Mouse (Mus musculus): ENCODE data around the gene Ticam1. TPM values are rescaled to one million over a fixed set of nuclear protein-coding genes. Genes with fewer than 3 reads are reported as not detected.
A peak's percentile ranks its signal among the peaks of the same experiment; 100 is the strongest.

The Ticam1 gene
- total RNA-seq, 1 experiment = 2.8 TPM

DNA sequence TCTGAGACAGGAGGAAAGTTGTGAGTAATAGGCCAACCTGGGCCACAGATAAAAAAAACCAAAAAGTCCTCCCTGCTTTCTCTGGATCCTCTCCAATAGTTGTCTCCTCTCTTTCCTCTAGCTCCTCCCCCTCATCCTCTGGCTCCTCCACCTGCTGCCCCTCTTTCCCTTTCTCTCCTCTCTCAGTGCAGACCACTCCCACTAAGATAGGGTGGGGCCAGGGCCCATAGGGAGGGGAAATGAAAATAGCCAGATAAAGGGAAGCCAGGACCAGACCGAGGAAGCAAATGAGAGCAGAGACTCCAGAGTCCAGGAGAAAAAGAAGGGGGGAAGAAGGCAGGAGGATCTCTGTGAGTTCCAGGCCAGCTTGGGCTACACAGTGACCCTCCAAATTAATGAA, 51.7 kb downstream of the Ticam1 start:
- no peaks in the 10 kb centered on the region for H3K36me3 ChIP-seq (ENCODE audit: control insufficient read depth, insufficient read depth, low read length, poor library complexity, severe bottlenecking)
- no peak overlapping the region for H3K9ac ChIP-seq (ENCODE audit: insufficient read depth, low read depth, low read length, poor library complexity, severe bottlenecking)
- peaks cover 0 to 5% of the 10 kb centered on the region in 2 experiments; a peak in 1 of 4 replicates for H3K4me1 ChIP-seq (ENCODE audit: control insufficient read depth in 2 of 2, insufficient read depth in 2 of 2, low read length in 2 of 2, poor library complexity in 1 of 2)
- no peak for TF ChIP-seq HCFC1 (IDR thresholded peaks at IDR 0.05; ENCODE audit: borderline replicate concordance, insufficient read depth, low read length)
- no peak for TF ChIP-seq MAFK (IDR thresholded peaks at IDR 0.05; ENCODE audit: insufficient read depth, low read depth, low read length)
- TF ChIP-seq ZC3H11A (IDR thresholded peaks at IDR 0.05; ENCODE audit: borderline replicate concordance, low read depth, low read length) = no peak
- peak; percentile 47; the same call in 1 of the 2 replicates for TF ChIP-seq ZNF384 (IDR thresholded peaks at IDR 0.05; ENCODE audit: low read depth, low read length)
- no peak for TF ChIP-seq CHD2 (IDR thresholded peaks at IDR 0.05; ENCODE audit: low read depth, low read length)
- in situ Hi-C loops (cut with MboI; ENCODE audit: low sequenced_read_pairs in 2 of 2, unreplicated experiment in 2 of 2) = no loop called here
- peak overlapping the region; percentile 34; the same call in 1 of the 2 replicates for H3K27ac ChIP-seq (ENCODE audit: insufficient read depth, low read depth, low read length, poor library complexity, severe bottlenecking)
- DNase-seq (ENCODE audit: low read depth, low spot score) = peak; percentile 82
- peak overlapping the region in 1 of 2 experiments; percentile 31; a peak in 2 of 4 replicates for H3K4me3 ChIP-seq (ENCODE audit: insufficient read depth in 1 of 2, low read depth in 1 of 2, low read length in 2 of 2, poor library complexity in 1 of 2, severe bottlenecking in 1 of 2)
- H3K9me3 ChIP-seq (ENCODE audit: control insufficient read depth, insufficient read depth, low read depth, low read length) = no peaks in the 10 kb centered on the region

DNA sequence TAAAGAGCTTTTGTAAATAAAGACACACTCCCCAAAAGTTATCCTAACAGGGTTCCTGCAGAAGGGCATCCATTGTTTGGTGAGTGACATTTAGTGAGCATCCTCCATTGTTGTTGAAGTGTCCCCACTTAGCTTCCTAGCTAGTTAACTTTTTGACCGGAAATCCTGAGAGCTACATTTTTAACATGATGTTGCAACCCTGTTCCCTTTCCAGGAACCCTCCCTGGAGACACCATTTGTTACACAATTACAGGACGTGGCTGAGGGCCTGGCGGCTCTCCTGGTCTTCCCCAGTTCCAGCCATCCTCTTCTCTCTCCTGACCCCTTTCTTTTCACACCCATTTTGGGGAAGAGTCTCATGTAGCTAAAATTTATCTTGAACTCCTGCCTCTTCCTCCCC, 56.8 kb downstream of the Ticam1 start:
- Histone ChIP-seq H3K4me1 (ENCODE audit: control insufficient read depth in 2 of 2, insufficient read depth in 2 of 2, low read length in 2 of 2, poor library complexity in 1 of 2) (peaks cover 0 to 10% of the 10 kb centered on the region in 2 experiments; a peak in 1 of 4 replicates), H3K4me3 (ENCODE audit: insufficient read depth in 1 of 2, low read depth in 1 of 2, low read length in 2 of 2, poor library complexity in 1 of 2, severe bottlenecking in 1 of 2) (no peak overlapping the region), H3K27ac (ENCODE audit: insufficient read depth, low read depth, low read length, poor library complexity, severe bottlenecking) (no peak overlapping the region), H3K36me3 (ENCODE audit: control insufficient read depth, insufficient read depth, low read length, poor library complexity, severe bottlenecking) (no peaks in the 10 kb centered on the region; the same call in 1 of the 2 replicates), H3K9ac (ENCODE audit: insufficient read depth, low read depth, low read length, poor library complexity, severe bottlenecking) (no peak overlapping the region; the same call in 1 of the 2 replicates), H3K9me3 (ENCODE audit: control insufficient read depth, insufficient read depth, low read depth, low read length) (no peaks in the 10 kb centered on the region)
- TF ChIP-seq ZC3H11A (IDR thresholded peaks at IDR 0.05; ENCODE audit: borderline replicate concordance, low read depth, low read length) (no peak), ZNF384 (IDR thresholded peaks at IDR 0.05; ENCODE audit: low read depth, low read length) (no peak), MAFK (IDR thresholded peaks at IDR 0.05; ENCODE audit: insufficient read depth, low read depth, low read length) (no peak), HCFC1 (IDR thresholded peaks at IDR 0.05; ENCODE audit: borderline replicate concordance, insufficient read depth, low read length) (no peak), CHD2 (IDR thresholded peaks at IDR 0.05; ENCODE audit: low read depth, low read length) (no peak)
- in situ Hi-C loops (cut with MboI; ENCODE audit: low sequenced_read_pairs in 2 of 2, unreplicated experiment in 2 of 2) = no loop called here
- no peak for DNase-seq (ENCODE audit: low read depth, low spot score)

Other genes starting within 250 kb of the Ticam1 start
- gene Sh3gl1, start 240.2 kb downstream of the Ticam1 start, total RNA-seq (2012; rRNA removed) = 67.7 and 73.8 TPM in 2 replicates
- gene Chaf1a, start 236.3 kb downstream of the Ticam1 start, total RNA-seq (2012; rRNA removed) = 48.3 and 57.9 TPM in 2 replicates
- gene Ubxn6, start 201.8 kb downstream of the Ticam1 start, total RNA-seq (2012; rRNA removed) = 34.8 and 38.8 TPM in 2 replicates
- gene Hdgfl2, start 197.2 kb downstream of the Ticam1 start, total RNA-seq (2012; rRNA removed) = 165 and 204 TPM in 2 replicates
- 0.31 and 0.69 TPM in 2 replicates for gene Plin4, start 167.0 kb downstream of the Ticam1 start, total RNA-seq (2012; rRNA removed)
- 1.4 and 2.1 TPM in 2 replicates for gene Plin5, start 159.2 kb downstream of the Ticam1 start, total RNA-seq (2012; rRNA removed)
- gene Lrg1, start 154.8 kb downstream of the Ticam1 start, total RNA-seq (2012; rRNA removed) = not detected in 2 replicates
- 2.9 and 7.1 TPM in 2 replicates for gene Sema6b, start 136.4 kb downstream of the Ticam1 start, total RNA-seq (2012; rRNA removed)
- 1.3 and 1.7 TPM in 2 replicates for gene Tnfaip8l1, start 114.3 kb downstream of the Ticam1 start, total RNA-seq (2012; rRNA removed)
- 71.1 and 95.2 TPM in 2 replicates for gene Mydgf, start 92.9 kb downstream of the Ticam1 start, total RNA-seq (2012; rRNA removed)
- 27.4 and 27.5 TPM in 2 replicates for gene Dpp9, start 57.9 kb downstream of the Ticam1 start, total RNA-seq (2012; rRNA removed)
- 18.8 and 18.9 TPM in 2 replicates for gene Fem1a, start 20.0 kb downstream of the Ticam1 start, total RNA-seq (2012; rRNA removed)
- gene Plin3, start 16.1 kb upstream of the Ticam1 start, total RNA-seq (2012; rRNA removed) = 40.5 and 53.9 TPM in 2 replicates
- 0.21 TPM in 1 of 2 replicates, not detected in the other for gene Arrdc5, start 23.5 kb upstream of the Ticam1 start, total RNA-seq (2012; rRNA removed)
- 238 and 265 TPM in 2 replicates for gene Uhrf1, start 26.5 kb upstream of the Ticam1 start, total RNA-seq (2012; rRNA removed)
- gene Kdm4b, start 49.3 kb upstream of the Ticam1 start, total RNA-seq (2012; rRNA removed) = 21.1 and 43.7 TPM in 2 replicates
- 128 and 197 TPM in 2 replicates for gene Ptprs, start 199.7 kb upstream of the Ticam1 start, total RNA-seq (2012; rRNA removed)
- gene Znrf4, start 235.6 kb upstream of the Ticam1 start, total RNA-seq (2012; rRNA removed) = not detected in 2 replicates

All from ES-E14 (cell line).